Mouse (Mus musculus): ENCODE measurements around the gene Card19.
A peak's percentile ranks its signal among the peaks of the same experiment; 100 is the strongest.

Card19 gene

GRCm38 (mm10) chr13:49172971-49173596, 42.8 kb downstream of the Card19 start:
- TF ChIP-seq GATA4 (IDR thresholded peaks at IDR 0.05; ENCODE audit: insufficient replicate concordance, low read length): no peak

- TF ChIP-seq GATA4 (IDR thresholded peaks at IDR 0.05; ENCODE audit: insufficient replicate concordance, low read length): no peak
Observed at GRCm38 (mm10) chr13:49172335-49172734, 43.5 kb downstream of the Card19 start.

- peak; percentile 59; the same call in 1 of the 2 replicates for TF ChIP-seq GATA4 (IDR thresholded peaks at IDR 0.05; ENCODE audit: insufficient replicate concordance, low read length)
Observed at GRCm38 (mm10) chr13:49171729-49172128, 44.1 kb downstream of the Card19 start.

- no peak for TF ChIP-seq GATA4 (IDR thresholded peaks at IDR 0.05; ENCODE audit: insufficient replicate concordance, low read length)
Observed at GRCm38 (mm10) chr13:49170623-49171022, 45.2 kb downstream of the Card19 start.

- TF ChIP-seq GATA4 (IDR thresholded peaks at IDR 0.05; ENCODE audit: insufficient replicate concordance, low read length): no peak
Observed at GRCm38 (mm10) chr13:49169448-49170207, 46.2 kb downstream of the Card19 start.

- no peak for TF ChIP-seq GATA4 (IDR thresholded peaks at IDR 0.05; ENCODE audit: insufficient replicate concordance, low read length)
Observed at GRCm38 (mm10) chr13:49167081-49167480, 48.8 kb downstream of the Card19 start.

GRCm38 (mm10) chr13:49163645-49164044, 52.2 kb downstream of the Card19 start:
- TF ChIP-seq GATA4 (IDR thresholded peaks at IDR 0.05; ENCODE audit: insufficient replicate concordance, low read length): no peak

- no peak for TF ChIP-seq GATA4 (IDR thresholded peaks at IDR 0.05; ENCODE audit: insufficient replicate concordance, low read length)
Observed at GRCm38 (mm10) chr13:49162722-49163121, 53.1 kb downstream of the Card19 start.

- TF ChIP-seq GATA4 (IDR thresholded peaks at IDR 0.05; ENCODE audit: insufficient replicate concordance, low read length): no peak
Observed at GRCm38 (mm10) chr13:49161236-49161635, 54.6 kb downstream of the Card19 start.

- TF ChIP-seq GATA4 (IDR thresholded peaks at IDR 0.05; ENCODE audit: insufficient replicate concordance, low read length): no peak
Observed at GRCm38 (mm10) chr13:49158040-49158713, 57.7 kb downstream of the Card19 start.

- no peak for TF ChIP-seq GATA4 (IDR thresholded peaks at IDR 0.05; ENCODE audit: insufficient replicate concordance, low read length)
Observed at GRCm38 (mm10) chr13:49156645-49157044, 59.2 kb downstream of the Card19 start.

GRCm38 (mm10) chr13:49154621-49155020, 61.2 kb downstream of the Card19 start:
- no peak for TF ChIP-seq GATA4 (IDR thresholded peaks at IDR 0.05; ENCODE audit: insufficient replicate concordance, low read length)

- no peak for TF ChIP-seq GATA4 (IDR thresholded peaks at IDR 0.05; ENCODE audit: insufficient replicate concordance, low read length)
Observed at GRCm38 (mm10) chr13:49154028-49154427, 61.8 kb downstream of the Card19 start.

Measured in liver, adult (tissue).